Mouse (Mus musculus): ENCODE measurements around the gene Tns3. TPM values are rescaled to one million over a fixed set of nuclear protein-coding genes. Genes with fewer than 3 reads are reported as not detected.

Tns3 gene
- total and polyA plus RNA-seq, 3 experiments, result 0.22 TPM; not detected in 2

- Histone ChIP-seq H3K4me3 (ENCODE audit: low read depth, low read length) (no peak overlapping the region), H3K27me3 (ENCODE audit: insufficient read depth, low read length) (no peaks in the 10 kb centered on the region), H3K9me3 (replicated peaks) (peaks cover 2% of the 10 kb centered on the region; the same call in 1 of the 2 replicates), H3K36me3 (replicated peaks) (no peaks in the 10 kb centered on the region), H3K4me1 (ENCODE audit: insufficient read depth, low read depth, low read length) (no peaks in the 10 kb centered on the region)
- TF ChIP-seq TAL1 (conservative IDR thresholded peaks at IDR 0.05; ENCODE audit: low read depth, low read length), result no peak
- no peak for TF ChIP-seq GATA1 (IDR thresholded peaks at IDR 0.05; ENCODE audit: borderline replicate concordance, low read length)
- TF ChIP-seq POLR2AphosphoS5 (IDR thresholded peaks at IDR 0.05; ENCODE audit: insufficient replicate concordance, low read depth, low read length), result no peak
- TF ChIP-seq CTCF (IDR thresholded peaks at IDR 0.05; ENCODE audit: low read depth, low read length), result no peak
- TF ChIP-seq GATA2 (IDR thresholded peaks at IDR 0.05; ENCODE audit: borderline replicate concordance, low read depth, low read length), result no peak
- no peak for ATAC-seq (ENCODE audit: extremely low read depth, insufficient number of reproducible peaks, low FRiP score, poor library complexity, severe bottlenecking)
- no peak for DNase-seq (ENCODE audit: low spot score)
Measured at GRCm38 (mm10) chr11:8615436-8615835, 48.9 kb downstream of the Tns3 start.

GRCm38 (mm10) chr11:8610456-8610855, 53.9 kb downstream of the Tns3 start:
- Histone ChIP-seq H3K36me3 (replicated peaks) (no peaks in the 10 kb centered on the region), H3K27me3 (ENCODE audit: insufficient read depth, low read length) (no peaks in the 10 kb centered on the region), H3K9me3 (replicated peaks) (peaks cover 2% of the 10 kb centered on the region; the same call in 1 of the 2 replicates), H3K4me3 (ENCODE audit: low read depth, low read length) (no peak overlapping the region), H3K4me1 (ENCODE audit: insufficient read depth, low read depth, low read length) (no peaks in the 10 kb centered on the region)
- no peak for ATAC-seq (ENCODE audit: extremely low read depth, insufficient number of reproducible peaks, low FRiP score, poor library complexity, severe bottlenecking)
- no peak for DNase-seq (ENCODE audit: low spot score)
- no peak for TF ChIP-seq GATA1 (IDR thresholded peaks at IDR 0.05; ENCODE audit: borderline replicate concordance, low read length)
- TF ChIP-seq TAL1 (conservative IDR thresholded peaks at IDR 0.05; ENCODE audit: low read depth, low read length), result no peak
- no peak for TF ChIP-seq POLR2AphosphoS5 (IDR thresholded peaks at IDR 0.05; ENCODE audit: insufficient replicate concordance, low read depth, low read length)
- no peak for TF ChIP-seq GATA2 (IDR thresholded peaks at IDR 0.05; ENCODE audit: borderline replicate concordance, low read depth, low read length)
- TF ChIP-seq CTCF (IDR thresholded peaks at IDR 0.05; ENCODE audit: low read depth, low read length), result no peak

GRCm38 (mm10) chr11:8609873-8610272, 54.5 kb downstream of the Tns3 start:
- H3K27me3 ChIP-seq (ENCODE audit: insufficient read depth, low read length), result no peaks in the 10 kb centered on the region
- ATAC-seq (ENCODE audit: extremely low read depth, insufficient number of reproducible peaks, low FRiP score, poor library complexity, severe bottlenecking) (no peak), DNase-seq (ENCODE audit: low spot score) (no peak)
- H3K9me3 ChIP-seq (replicated peaks), result peaks cover 5% of the 10 kb centered on the region; the same call in 1 of the 2 replicates
- no peak overlapping the region for H3K4me3 ChIP-seq (ENCODE audit: low read depth, low read length)
- H3K36me3 ChIP-seq (replicated peaks), result no peaks in the 10 kb centered on the region
- TF ChIP-seq GATA2 (IDR thresholded peaks at IDR 0.05; ENCODE audit: borderline replicate concordance, low read depth, low read length) (no peak), GATA1 (IDR thresholded peaks at IDR 0.05; ENCODE audit: borderline replicate concordance, low read length) (no peak), TAL1 (conservative IDR thresholded peaks at IDR 0.05; ENCODE audit: low read depth, low read length) (no peak)
- no peaks in the 10 kb centered on the region for H3K4me1 ChIP-seq (ENCODE audit: insufficient read depth, low read depth, low read length)

GRCm38 (mm10) chr11:8607123-8607522, 57.2 kb downstream of the Tns3 start:
- no peaks in the 10 kb centered on the region for H3K4me1 ChIP-seq (ENCODE audit: insufficient read depth, low read depth, low read length)
- no peak overlapping the region for H3K4me3 ChIP-seq (ENCODE audit: low read depth, low read length)
- DNase-seq (ENCODE audit: low spot score) (no peak), ATAC-seq (ENCODE audit: extremely low read depth, insufficient number of reproducible peaks, low FRiP score, poor library complexity, severe bottlenecking) (no peak)
- no peaks in the 10 kb centered on the region for H3K27me3 ChIP-seq (ENCODE audit: insufficient read depth, low read length)
- TF ChIP-seq TAL1 (conservative IDR thresholded peaks at IDR 0.05; ENCODE audit: low read depth, low read length) (no peak), CTCF (IDR thresholded peaks at IDR 0.05; ENCODE audit: low read depth, low read length) (no peak), GATA2 (IDR thresholded peaks at IDR 0.05; ENCODE audit: borderline replicate concordance, low read depth, low read length) (no peak), GATA1 (IDR thresholded peaks at IDR 0.05; ENCODE audit: borderline replicate concordance, low read length) (no peak), POLR2AphosphoS5 (IDR thresholded peaks at IDR 0.05; ENCODE audit: insufficient replicate concordance, low read depth, low read length) (no peak)
- H3K9me3 ChIP-seq (replicated peaks), result peaks cover 9% of the 10 kb centered on the region; the same call in 1 of the 2 replicates
- H3K36me3 ChIP-seq (replicated peaks), result no peaks in the 10 kb centered on the region

GRCm38 (mm10) chr11:8604789-8605569, 59.4 kb downstream of the Tns3 start:
- Histone ChIP-seq H3K9me3 (replicated peaks) (0 out of 2 replicates have a peak, but pooled peaks cover 6% of the 10 kb centered on the region), H3K27me3 (ENCODE audit: insufficient read depth, low read length) (peaks cover 2% of the 10 kb centered on the region; the same call in 1 of the 2 replicates), H3K4me1 (ENCODE audit: insufficient read depth, low read depth, low read length) (no peaks in the 10 kb centered on the region), H3K4me3 (ENCODE audit: low read depth, low read length) (no peak overlapping the region), H3K36me3 (replicated peaks) (no peaks in the 10 kb centered on the region)
- no peak for DNase-seq (ENCODE audit: low spot score)
- ATAC-seq (ENCODE audit: extremely low read depth, insufficient number of reproducible peaks, low FRiP score, poor library complexity, severe bottlenecking), result no peak
- TF ChIP-seq GATA1 (IDR thresholded peaks at IDR 0.05; ENCODE audit: borderline replicate concordance, low read length), result no peak
- TF ChIP-seq POLR2AphosphoS5 (IDR thresholded peaks at IDR 0.05; ENCODE audit: insufficient replicate concordance, low read depth, low read length), result no peak
- TF ChIP-seq TAL1 (conservative IDR thresholded peaks at IDR 0.05; ENCODE audit: low read depth, low read length), result no peak
- TF ChIP-seq CTCF (IDR thresholded peaks at IDR 0.05; ENCODE audit: low read depth, low read length), result no peak
- TF ChIP-seq GATA2 (IDR thresholded peaks at IDR 0.05; ENCODE audit: borderline replicate concordance, low read depth, low read length), result no peak

GRCm38 (mm10) chr11:8602606-8603005, 61.7 kb downstream of the Tns3 start:
- no peak overlapping the region for H3K4me3 ChIP-seq (ENCODE audit: low read depth, low read length)
- ATAC-seq (ENCODE audit: extremely low read depth, insufficient number of reproducible peaks, low FRiP score, poor library complexity, severe bottlenecking), result no peak
- no peaks in the 10 kb centered on the region for H3K36me3 ChIP-seq (replicated peaks)
- H3K27me3 ChIP-seq (ENCODE audit: insufficient read depth, low read length), result peaks cover 2% of the 10 kb centered on the region; the same call in 1 of the 2 replicates
- TF ChIP-seq GATA2 (IDR thresholded peaks at IDR 0.05; ENCODE audit: borderline replicate concordance, low read depth, low read length), result no peak
- TF ChIP-seq GATA1 (IDR thresholded peaks at IDR 0.05; ENCODE audit: borderline replicate concordance, low read length), result no peak
- TF ChIP-seq CTCF (IDR thresholded peaks at IDR 0.05; ENCODE audit: low read depth, low read length), result no peak
- TF ChIP-seq POLR2AphosphoS5 (IDR thresholded peaks at IDR 0.05; ENCODE audit: insufficient replicate concordance, low read depth, low read length), result no peak
- TF ChIP-seq TAL1 (conservative IDR thresholded peaks at IDR 0.05; ENCODE audit: low read depth, low read length), result no peak
- no peaks in the 10 kb centered on the region for H3K4me1 ChIP-seq (ENCODE audit: insufficient read depth, low read depth, low read length)
- no peak for DNase-seq (ENCODE audit: low spot score)
- H3K9me3 ChIP-seq (replicated peaks), result 0 out of 2 replicates have a peak, but pooled peaks cover 6% of the 10 kb centered on the region

Data from G1E (cell line).